Mouse (Mus musculus) hindbrain, embryonic 10.5 days (tissue): Measurements from ENCODE around the gene Gabpb1. TPM values are rescaled to one million over a fixed set of nuclear protein-coding genes. Genes with fewer than 3 reads are reported as not detected.

Experiments used
- DNase-seq: peaks from one replicate; pipeline ENCODE4 v3.0.0-alpha.2; 2017; ENCODE audit warnings: low spot score
- H3K27ac ChIP-seq: fragments of 300-500 bp; sonication (generic); 2 replicates; pipeline ENCODE4 v1.5.1; 2016; ENCODE audit warnings: mild to moderate bottlenecking, moderate library complexity
- H3K27me3 ChIP-seq: fragments of 300-500 bp; sonication (generic); 2 replicates; pipeline ENCODE4 v1.6.1; 2016; ENCODE audit warnings: mild to moderate bottlenecking; ENCODE audit not compliant: poor library complexity, insufficient read depth, severe bottlenecking
- H3K36me3 ChIP-seq: fragments of 300-500 bp; sonication (generic); 2 replicates; pipeline ENCODE4 v1.6.1; 2016; ENCODE audit warnings: mild to moderate bottlenecking, moderate library complexity
- H3K4me1 ChIP-seq: fragments of 300-500 bp; sonication (generic); replicated peaks from 2 replicates; pipeline ENCODE4 v1.6.1; 2016; ENCODE audit warnings: mild to moderate bottlenecking
- H3K4me3 ChIP-seq: fragments of 300-500 bp; sonication (generic); 2 replicates; pipeline ENCODE4 v1.5.1; 2016; ENCODE audit warnings: mild to moderate bottlenecking, moderate library complexity
- H3K9me3 ChIP-seq: fragments of 300-500 bp; sonication (generic); 2 replicates; pipeline ENCODE4 v1.6.1; 2016; ENCODE audit warnings: mild to moderate bottlenecking, moderate library complexity
- WGBS: fragments of 180-500 bp; shearing (Covaris S2); methylation state at CpG from one replicate; pipeline ENCODE4 v1.1.7; 2016; 5-methylcytosine and 5-hydroxymethylcytosine counted together
- polyA plus RNA-seq: library from polyadenylated mRNA; unstranded; fragments of >200 nt; fragmentation: Nextera tagmentation; extraction: Ambion mirVana; gene quantifications from 2 replicates; pipeline ENCODE4 v1.2.1, GENCODE M21; 2016

Gene Gabpb1
- polyA plus RNA-seq, 1 experiment from 2014 or later, result 70.9 TPM

DNA sequence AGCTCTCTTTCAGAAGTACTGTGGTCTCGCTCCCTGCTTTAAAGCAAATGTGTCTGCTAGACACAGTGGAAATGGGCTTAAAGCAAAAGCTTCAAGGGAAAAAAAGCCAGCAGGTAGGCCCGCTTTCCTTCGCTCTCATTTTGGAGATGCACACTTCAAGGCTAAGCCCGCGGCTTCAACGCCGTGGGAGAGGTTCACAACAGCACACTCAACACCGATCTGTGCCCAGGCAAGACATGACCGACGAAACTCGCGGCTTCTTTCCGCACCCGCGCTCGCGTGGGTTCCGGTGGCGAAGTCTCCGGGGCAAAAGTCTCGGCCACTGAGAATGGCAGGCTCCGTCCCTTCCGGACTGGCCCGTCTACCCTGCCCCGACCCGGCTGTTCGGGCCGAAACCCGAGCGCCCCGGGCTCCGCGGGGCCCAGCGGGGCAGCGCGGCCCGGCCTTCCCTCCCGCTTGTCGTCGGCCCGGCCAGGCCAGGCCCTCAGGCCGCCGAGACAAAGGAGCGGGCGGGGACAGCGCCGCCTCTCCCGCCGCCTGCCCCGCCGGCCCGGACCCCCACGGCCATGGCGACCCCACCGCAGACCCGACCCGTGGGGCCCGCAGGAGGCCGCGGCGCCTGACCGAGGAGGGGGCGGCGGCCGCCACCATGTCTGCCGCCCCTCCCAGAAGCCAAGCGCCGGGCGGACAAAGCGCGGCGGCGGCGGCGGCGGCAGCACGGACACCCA lies 1.5 kb downstream of the Gabpb1 start:
- Histone ChIP-seq H3K4me3 (peak overlapping the region; percentile 94), H3K27me3 (no peaks in the 10 kb centered on the region), H3K27ac (peak overlapping the region; percentile 100), H3K4me1 (peaks cover 39% of the 10 kb centered on the region), H3K9me3 (no peaks in the 10 kb centered on the region), H3K36me3 (peaks cover 34% of the 10 kb centered on the region)
- DNase-seq, result peak; percentile 74
- WGBS, result under 1% methylated on average over 76 of the region's 77 CpGs

- H3K36me3 ChIP-seq, result peaks cover 29% of the 10 kb centered on the region
- peak overlapping the region; percentile 100 for H3K27ac ChIP-seq
- no peaks in the 10 kb centered on the region for H3K27me3 ChIP-seq
- H3K4me3 ChIP-seq, result peak overlapping the region; percentile 94
- no peak for DNase-seq
- WGBS, result 76% methylated on average over 13 of the region's 13 CpGs
- peaks cover 39% of the 10 kb centered on the region for H3K4me1 ChIP-seq
- no peaks in the 10 kb centered on the region for H3K9me3 ChIP-seq
Measured at GRCm38 (mm10) chr2:126673317-126674242, 2.6 kb downstream of the Gabpb1 start.

GRCm38 (mm10) chr2:126668621-126669252 lies 7.4 kb downstream of the Gabpb1 start:
- Histone ChIP-seq H3K4me1 (peaks cover 24% of the 10 kb centered on the region), H3K9me3 (no peaks in the 10 kb centered on the region), H3K36me3 (peaks cover 21% of the 10 kb centered on the region), H3K4me3 (no peak overlapping the region), H3K27me3 (no peaks in the 10 kb centered on the region), H3K27ac (no peak overlapping the region)
- DNase-seq, result no peak
- whole genome bisulfite sequencing, result 94% methylated on average over 5 of the region's 5 CpGs

- Histone ChIP-seq H3K27ac (no peak overlapping the region), H3K9me3 (no peaks in the 10 kb centered on the region), H3K27me3 (no peaks in the 10 kb centered on the region), H3K36me3 (peaks cover 19% of the 10 kb centered on the region), H3K4me3 (no peak overlapping the region), H3K4me1 (no peaks in the 10 kb centered on the region)
- DNase-seq, result no peak
- 93% methylated on average over 3 of the region's 3 CpGs for WGBS
Measured at GRCm38 (mm10) chr2:126665984-126666383, 10.2 kb downstream of the Gabpb1 start.

DNA sequence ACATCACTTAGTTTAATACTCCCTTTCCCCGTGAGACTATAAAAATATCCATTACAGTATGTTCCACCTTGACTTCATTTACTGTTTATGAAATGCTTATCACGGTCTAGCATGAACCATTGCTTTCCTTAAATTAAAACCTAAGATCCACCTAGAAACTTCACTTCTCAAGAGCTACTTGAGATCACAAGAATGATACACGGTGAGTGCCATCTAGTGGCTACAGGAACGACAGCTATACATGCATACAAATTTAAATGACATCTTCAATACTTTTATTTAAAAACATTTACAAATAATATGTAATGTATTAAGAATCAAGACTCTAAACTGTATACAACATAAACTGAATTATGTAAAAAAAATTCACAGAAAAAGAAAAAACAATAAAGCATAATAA lies 12.7 kb downstream of the Gabpb1 start:
- Histone ChIP-seq H3K4me1 (no peaks in the 10 kb centered on the region), H3K4me3 (no peak overlapping the region), H3K9me3 (no peaks in the 10 kb centered on the region), H3K27me3 (no peaks in the 10 kb centered on the region), H3K27ac (no peak overlapping the region), H3K36me3 (peaks cover 11% of the 10 kb centered on the region)
- no peak for DNase-seq
- 71% methylated on average over 4 of the region's 4 CpGs for WGBS

DNA sequence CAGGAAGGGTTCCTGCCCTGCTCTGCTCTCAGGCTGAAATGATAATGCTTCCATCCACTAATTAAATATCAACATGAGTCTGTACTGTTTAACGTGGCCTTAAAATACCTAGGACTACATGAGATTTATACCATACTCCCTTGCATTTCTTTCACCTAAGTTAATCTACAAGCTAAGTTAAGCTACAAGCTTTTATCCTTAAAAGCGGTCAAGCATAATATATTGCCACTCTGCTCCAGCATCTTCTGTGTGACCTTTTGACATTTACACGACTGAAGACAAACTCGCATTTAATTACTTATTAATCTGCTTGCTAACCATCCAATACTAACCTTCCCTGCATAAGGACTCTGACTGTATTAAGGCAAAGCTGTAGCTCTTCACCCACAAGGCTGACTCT lies 23.2 kb downstream of the Gabpb1 start:
- no peaks in the 10 kb centered on the region for H3K4me1 ChIP-seq
- H3K36me3 ChIP-seq, result peaks cover 84% of the 10 kb centered on the region
- 89% methylated on average over 4 of the region's 4 CpGs for WGBS
- H3K9me3 ChIP-seq, result no peaks in the 10 kb centered on the region
- no peaks in the 10 kb centered on the region for H3K27me3 ChIP-seq
- no peak overlapping the region for H3K4me3 ChIP-seq
- DNase-seq, result no peak
- H3K27ac ChIP-seq, result no peak overlapping the region

- Histone ChIP-seq H3K9me3 (no peaks in the 10 kb centered on the region), H3K36me3 (peaks cover 96% of the 10 kb centered on the region)
- 98% methylated on average over 3 of the region's 3 CpGs for WGBS
Measured at GRCm38 (mm10) chr2:126647762-126648161, 28.4 kb downstream of the Gabpb1 start.

DNA sequence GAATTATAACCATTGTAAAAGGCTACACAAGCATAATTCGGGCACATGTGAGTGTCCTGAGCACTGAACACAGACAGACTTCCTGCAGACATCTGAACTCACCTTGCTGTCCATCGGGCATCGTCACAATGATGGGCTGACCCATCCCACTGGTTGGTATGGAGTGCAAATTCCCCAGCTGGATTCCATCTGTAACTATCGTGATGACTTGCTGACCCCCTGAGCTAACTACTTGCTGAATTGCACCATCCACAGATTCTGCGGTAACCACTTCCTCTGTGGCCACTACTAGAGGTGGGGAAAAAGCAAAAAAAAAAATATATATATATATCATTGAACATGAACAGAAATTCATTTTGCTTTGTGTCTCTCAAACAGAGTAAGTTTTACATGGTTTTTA lies 29.7 kb downstream of the Gabpb1 start:
- Histone ChIP-seq H3K4me1 (no peaks in the 10 kb centered on the region), H3K4me3 (no peak overlapping the region), H3K9me3 (no peaks in the 10 kb centered on the region), H3K36me3 (peaks cover 96% of the 10 kb centered on the region), H3K27ac (no peak overlapping the region), H3K27me3 (no peaks in the 10 kb centered on the region)
- 96% methylated on average over 5 of the region's 5 CpGs for WGBS
- DNase-seq, result no peak

More at GRCm38 (mm10) chr2:126647762-126648161, 28.4 kb downstream of the Gabpb1 start:
- Histone ChIP-seq H3K27ac (no peak overlapping the region), H3K27me3 (no peaks in the 10 kb centered on the region), H3K4me3 (no peak overlapping the region), H3K4me1 (no peaks in the 10 kb centered on the region)
- no peak for DNase-seq

GRCm38 (mm10) chr2:126644768-126645167 lies 31.4 kb downstream of the Gabpb1 start:
- Histone ChIP-seq H3K27ac (no peak overlapping the region), H3K4me1 (no peaks in the 10 kb centered on the region), H3K36me3 (peaks cover 97% of the 10 kb centered on the region), H3K27me3 (no peaks in the 10 kb centered on the region), H3K4me3 (no peak overlapping the region), H3K9me3 (peaks cover 6% of the 10 kb centered on the region; the same call in 1 of the 2 replicates)
- DNase-seq, result no peak
- WGBS, result 94% methylated on average over 1 of the region's 1 CpGs

DNA sequence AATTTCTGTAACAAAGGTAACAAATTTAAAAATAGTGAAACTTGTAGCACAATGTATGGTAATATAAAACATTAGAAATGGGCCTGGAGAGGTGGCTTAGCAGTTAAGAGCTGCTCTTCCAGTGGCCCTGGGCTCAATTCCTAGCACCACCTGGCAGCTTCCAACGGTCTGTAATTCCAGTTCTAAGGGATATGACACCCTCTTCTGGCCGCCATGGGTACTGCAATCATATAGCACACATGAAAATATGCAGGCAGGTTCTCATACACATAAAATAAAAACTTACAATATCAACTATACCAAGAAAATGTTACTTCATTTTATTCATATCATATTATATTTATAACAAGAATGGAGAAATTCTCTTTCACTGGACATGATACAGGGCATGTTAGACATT lies 35.8 kb downstream of the Gabpb1 start:
- Histone ChIP-seq H3K36me3 (peaks cover 93% of the 10 kb centered on the region), H3K27ac (no peak overlapping the region), H3K27me3 (no peaks in the 10 kb centered on the region), H3K4me3 (no peak overlapping the region), H3K4me1 (no peaks in the 10 kb centered on the region), H3K9me3 (peaks cover 6% of the 10 kb centered on the region; the same call in 1 of the 2 replicates)
- no peak for DNase-seq
- WGBS, result 79% methylated on average over 2 of the region's 2 CpGs

GRCm38 (mm10) chr2:126635939-126636823 lies 40.0 kb downstream of the Gabpb1 start:
- H3K9me3 ChIP-seq, result peaks cover 6% of the 10 kb centered on the region; the same call in 1 of the 2 replicates
- no peaks in the 10 kb centered on the region for H3K27me3 ChIP-seq
- H3K27ac ChIP-seq, result no peak overlapping the region
- peaks cover 91% of the 10 kb centered on the region for H3K36me3 ChIP-seq
- no peaks in the 10 kb centered on the region for H3K4me1 ChIP-seq
- H3K4me3 ChIP-seq, result no peak overlapping the region
- DNase-seq, result no peak
- 90% methylated on average over 12 of the region's 12 CpGs for WGBS

- peaks cover 91% of the 10 kb centered on the region for H3K36me3 ChIP-seq
Measured at GRCm38 (mm10) chr2:126633165-126633564, 43.0 kb downstream of the Gabpb1 start.

More at GRCm38 (mm10) chr2:126633165-126633564, 43.0 kb downstream of the Gabpb1 start:
- H3K9me3 ChIP-seq, result no peaks in the 10 kb centered on the region
- H3K4me1 ChIP-seq, result no peaks in the 10 kb centered on the region
- no peak overlapping the region for H3K27ac ChIP-seq
- DNase-seq, result no peak
- WGBS, result 90% methylated on average over 2 of the region's 2 CpGs
- no peaks in the 10 kb centered on the region for H3K27me3 ChIP-seq
- no peak overlapping the region for H3K4me3 ChIP-seq
